Mouse (Mus musculus) pancreas, adult 10 weeks (tissue): ENCODE measurements around the gene Xlr5a. TPM values are rescaled to one million over a fixed set of nuclear protein-coding genes. Genes with fewer than 3 reads are reported as not detected.

Source experiments
- polyA plus RNA-seq: library from polyadenylated mRNA; stranded (reverse); fragments of 350-450 nt; fragmentation: Illumina TruSeq; extraction: RNeasy Lipid Tissue Mini Kit (QIAGEN cat#74804); gene quantifications from one replicate; pipeline ENCODE4 v1.2.3, GENCODE M21; 2015; ENCODE audit warnings: low read depth, low replicate concordance; ENCODE audit not compliant: insufficient read depth

The Xlr5a gene
- polyA plus RNA-seq, result not detected

GRCm38 (mm10) chrX:73292876-73293275 is at the start of gene Xlr5a, which contains the start of gene Xlr5c:
TSS of gene Xlr5a (minus strand) at chrX:73292976.
TSS of gene Xlr5c (minus strand) at chrX:73292976.

GRCm38 (mm10) chrX:73342483-73342895 is 49.7 kb upstream of the Xlr5a start, which contains the start of gene Zfp275:
TSS of gene Zfp275 (plus strand) at chrX:73342621.

GRCm38 (mm10) chrX:73336740-73337139 is 44.0 kb upstream of the Xlr5a start, which contains the start of gene Gm45015:
TSS of gene Gm45015 (minus strand) at chrX:73336840.

GRCm38 (mm10) chrX:73265270-73265669 is 27.5 kb downstream of the Xlr5a start, which contains the start of gene Xlr3c:
TSS of gene Xlr3c (minus strand) at chrX:73265390.

GRCm38 (mm10) chrX:73242821-73243325 is 49.9 kb downstream of the Xlr5a start, which contains the start of gene Xlr4c:
TSS of gene Xlr4c (minus strand) at chrX:73243130.

GRCm38 (mm10) chrX:73227914-73228605 is 64.7 kb downstream of the Xlr5a start, which contains the start of gene F8a:
TSS of gene F8a (plus strand) at chrX:73228291.

GRCm38 (mm10) chrX:73213819-73214564 is 78.8 kb downstream of the Xlr5a start, which contains the start of gene Xlr4b:
TSS of gene Xlr4b (plus strand) at chrX:73214333.

GRCm38 (mm10) chrX:73191934-73192333 is 100.8 kb downstream of the Xlr5a start, which contains the start of gene Xlr3b:
TSS of gene Xlr3b (plus strand) at chrX:73192207.

GRCm38 (mm10) chrX:73176889-73177288 is 115.9 kb downstream of the Xlr5a start, which contains the start of gene Spin2d:
TSS of gene Spin2d (minus strand) at chrX:73176989.

GRCm38 (mm10) chrX:73149350-73149749 is 143.4 kb downstream of the Xlr5a start, which contains the start of gene DXBay18:
TSS of gene DXBay18 (minus strand) at chrX:73149450.

GRCm38 (mm10) chrX:73148496-73148895 is 144.3 kb downstream of the Xlr5a start, which contains the start of gene Xlr5b:
TSS of gene Xlr5b (plus strand) at chrX:73148796.

GRCm38 (mm10) chrX:73116747-73117146 is 176.0 kb downstream of the Xlr5a start, which contains the start of gene Gm14685:
TSS of gene Gm14685 (plus strand) at chrX:73117047.

GRCm38 (mm10) chrX:73096941-73097508 is 195.8 kb downstream of the Xlr5a start, which contains the start of gene Xlr3a:
TSS of gene Xlr3a (minus strand) at chrX:73097095.

GRCm38 (mm10) chrX:73082267-73083055 is 210.3 kb downstream of the Xlr5a start, which contains the start of gene Xlr4a:
TSS of gene Xlr4a (minus strand) at chrX:73082478.

GRCm38 (mm10) chrX:73064415-73064793 is 228.4 kb downstream of the Xlr5a start, which contains the start of gene Pnma3:
TSS of gene Pnma3 (plus strand) at chrX:73064787.

Other genes with a start within 250 kb of the Xlr5a start
- not detected for gene Pnma3, start 228.2 kb downstream of the Xlr5a start, polyA plus RNA-seq
- gene Xlr4a, start 210.5 kb downstream of the Xlr5a start, polyA plus RNA-seq, result 1.0 TPM
- gene Xlr3a, start 195.9 kb downstream of the Xlr5a start, polyA plus RNA-seq, result 4.9 TPM
- not detected for gene Gm14685, start 175.9 kb downstream of the Xlr5a start, polyA plus RNA-seq
- not detected for gene Xlr5b, start 144.2 kb downstream of the Xlr5a start, polyA plus RNA-seq
- gene DXBay18, start 143.5 kb downstream of the Xlr5a start, polyA plus RNA-seq, result not detected
- gene Spin2d, start 116.0 kb downstream of the Xlr5a start, polyA plus RNA-seq, result not detected
- 1.0 TPM for gene Xlr3b, start 100.8 kb downstream of the Xlr5a start, polyA plus RNA-seq
- gene Xlr4b, start 78.6 kb downstream of the Xlr5a start, polyA plus RNA-seq, result not detected
- gene F8a, start 64.7 kb downstream of the Xlr5a start, polyA plus RNA-seq, result 3.2 TPM
- not detected for gene Xlr4c, start 49.8 kb downstream of the Xlr5a start, polyA plus RNA-seq
- not detected for gene Xlr3c, start 27.6 kb downstream of the Xlr5a start, polyA plus RNA-seq
- gene Xlr5c, start within 50 bp of the Xlr5a start, polyA plus RNA-seq, result not detected
- gene Gm45015, start 43.9 kb upstream of the Xlr5a start, polyA plus RNA-seq, result not detected
- 3.6 TPM for gene Zfp275, start 49.6 kb upstream of the Xlr5a start, polyA plus RNA-seq
- not detected for gene Gm18336, start 105.8 kb upstream of the Xlr5a start, polyA plus RNA-seq
- gene Zfp92, start 118.1 kb upstream of the Xlr5a start, polyA plus RNA-seq, result 0.31 TPM
- not detected for gene Trex2, start 142.4 kb upstream of the Xlr5a start, polyA plus RNA-seq
- gene Haus7, start 166.1 kb upstream of the Xlr5a start, polyA plus RNA-seq, result 18.6 TPM
- gene Bgn, start 190.6 kb upstream of the Xlr5a start, polyA plus RNA-seq, result 134 TPM
- gene Atp2b3, start 210.1 kb upstream of the Xlr5a start, polyA plus RNA-seq, result not detected